Mouse (Mus musculus): ENCODE measurements around the gene Nfatc3. TPM values are rescaled to one million over a fixed set of nuclear protein-coding genes. Genes with fewer than 3 reads are reported as not detected.

Nfatc3 gene
- polyA plus RNA-seq (2012), result 11.1 and 13.5 TPM in 2 replicates

GRCm38 (mm10) chr8:106058731-106059612, at the start of gene Nfatc3:
TSS of gene Nfatc3 (plus strand) at chr8:106058840.

GRCm38 (mm10) chr8:106011643-106011986, 47.0 kb upstream of the Nfatc3 start, which contains the start of gene Ddx28:
TSS of gene Ddx28 (minus strand) at chr8:106011882.

DNA sequence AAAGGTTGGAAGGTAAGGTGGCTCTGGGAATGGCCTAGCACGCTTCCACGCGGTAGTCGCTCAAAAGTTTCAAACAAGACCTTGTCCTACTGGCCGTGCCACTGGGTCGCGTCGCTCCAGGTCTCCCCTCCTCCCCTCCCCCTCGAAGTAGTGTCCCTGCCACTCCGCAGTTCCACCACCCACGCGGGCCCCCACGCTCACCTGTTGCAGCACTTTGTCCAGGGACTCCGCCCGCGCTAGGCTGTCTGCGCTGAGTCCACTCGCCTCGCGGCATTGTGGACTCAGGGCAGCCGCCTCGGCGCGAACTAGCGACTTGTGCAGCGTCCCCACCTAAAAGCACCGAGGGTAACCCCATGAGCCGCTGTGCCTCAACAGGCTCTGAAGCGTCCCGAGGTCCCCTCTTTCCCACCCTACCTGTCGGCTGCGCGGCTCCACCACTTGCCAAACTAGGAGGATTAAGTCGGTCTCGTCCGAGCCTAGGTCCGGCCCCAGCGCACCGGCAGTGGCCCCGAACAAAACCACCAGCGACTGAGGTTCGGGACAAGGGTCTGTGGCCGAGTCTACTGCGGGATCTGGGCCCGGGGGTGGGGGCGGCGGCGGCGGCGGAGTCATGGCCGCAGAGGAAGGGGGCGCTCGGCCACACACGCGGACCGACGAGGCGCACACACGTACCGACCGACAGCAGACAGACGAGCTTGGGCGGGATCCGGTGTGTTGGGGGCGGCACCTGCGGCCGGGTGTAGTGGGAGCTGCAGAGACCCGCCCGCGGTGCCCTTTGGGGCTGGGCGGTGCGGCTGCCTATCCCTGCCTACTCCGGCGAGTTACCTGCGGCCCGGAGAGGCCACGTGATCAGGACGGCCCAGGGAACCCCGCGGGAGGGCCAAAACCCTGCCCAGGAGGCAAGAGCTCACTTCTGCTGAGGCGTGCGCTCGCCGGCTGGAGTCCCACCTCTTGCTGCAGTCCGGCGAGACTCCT, 77.8 kb downstream of the Nfatc3 start, which contains the start of gene Esrp2:
Esrp2 (minus strand) TSS at position 819 of the 975 bp plus-strand sequence.

GRCm38 (mm10) chr8:106149801-106150652, 91.4 kb downstream of the Nfatc3 start, which contains the start of gene Pla2g15:
TSS of gene Pla2g15 (plus strand) at chr8:106150399.

DNA sequence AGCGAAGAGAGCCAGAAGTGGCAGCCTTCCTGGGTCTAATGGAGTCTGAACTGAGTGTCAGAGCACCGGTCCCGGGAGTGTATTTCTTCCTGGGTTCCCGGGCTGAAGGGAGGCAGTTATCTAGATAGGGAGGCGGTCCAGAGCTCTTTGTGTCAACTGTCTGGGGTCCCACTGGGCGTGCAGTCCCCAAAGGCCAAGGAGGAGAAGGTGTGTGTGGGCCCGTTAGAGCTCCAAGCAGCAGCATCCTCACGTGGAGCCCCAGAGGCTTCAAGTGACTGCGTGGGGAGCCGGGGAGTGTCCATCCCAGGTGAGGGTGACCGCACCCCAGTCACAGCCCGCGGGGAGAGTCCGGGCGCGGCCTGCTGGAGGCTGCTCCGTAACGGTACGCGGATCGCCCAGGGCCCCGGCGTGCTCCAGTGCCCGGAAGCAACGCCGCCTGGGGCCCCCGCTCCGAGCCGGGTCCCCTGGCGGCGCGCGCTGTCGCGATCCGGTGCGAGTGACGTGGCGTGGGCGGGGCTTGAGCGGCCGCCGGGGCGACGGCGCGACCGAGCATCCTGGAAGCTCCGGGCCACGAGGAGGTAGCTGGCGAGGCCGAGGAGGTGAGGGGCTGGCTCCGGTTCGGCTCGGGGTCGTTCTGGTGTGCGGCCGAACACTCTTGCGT, 109.8 kb downstream of the Nfatc3 start, which contains the start of gene Slc7a6:
Slc7a6 (plus strand) TSS at position 502 of the 661 bp plus-strand sequence.

Other genes starting within 250 kb of the Nfatc3 start
- gene Ranbp10, start 231.5 kb upstream of the Nfatc3 start, polyA plus RNA-seq (2012), result 18.8 and 21.4 TPM in 2 replicates
- not detected in 2 replicates for gene Tsnaxip1, start 231.1 kb upstream of the Nfatc3 start, polyA plus RNA-seq (2012)
- 19.2 and 20.7 TPM in 2 replicates for gene Cenpt, start 205.6 kb upstream of the Nfatc3 start, polyA plus RNA-seq (2012)
- 26.9 and 29.1 TPM in 2 replicates for gene Thap11, start 203.7 kb upstream of the Nfatc3 start, polyA plus RNA-seq (2012)
- gene Nutf2, start 198.3 kb upstream of the Nfatc3 start, polyA plus RNA-seq (2012), result 152 and 172 TPM in 2 replicates
- 20.8 and 31.4 TPM in 2 replicates for gene Edc4, start 178.0 kb upstream of the Nfatc3 start, polyA plus RNA-seq (2012)
- 1.1 and 2.7 TPM in 2 replicates for gene Nrn1l, start 165.3 kb upstream of the Nfatc3 start, polyA plus RNA-seq (2012)
- 11.2 and 12.3 TPM in 2 replicates for gene Pskh1, start 158.4 kb upstream of the Nfatc3 start, polyA plus RNA-seq (2012)
- gene Ctrl, start 125.0 kb upstream of the Nfatc3 start, polyA plus RNA-seq (2012), result 0.23 and 0.56 TPM in 2 replicates
- gene Psmb10, start 120.4 kb upstream of the Nfatc3 start, polyA plus RNA-seq (2012), result 590 and 652 TPM in 2 replicates
- gene Lcat, start 115.5 kb upstream of the Nfatc3 start, polyA plus RNA-seq (2012), result 0.78 and 0.79 TPM in 2 replicates
- 10.0 and 12.7 TPM in 2 replicates for gene Slc12a4, start 92.7 kb upstream of the Nfatc3 start, polyA plus RNA-seq (2012)
- not detected in 2 replicates for gene Dpep3, start 79.4 kb upstream of the Nfatc3 start, polyA plus RNA-seq (2012)
- gene Dus2, start 67.5 kb upstream of the Nfatc3 start, polyA plus RNA-seq (2012), result 3.3 and 4.1 TPM in 2 replicates
- not detected in 2 replicates for gene Dpep2nb, start 52.9 kb upstream of the Nfatc3 start, polyA plus RNA-seq (2012)
- gene Ddx28, start 47.0 kb upstream of the Nfatc3 start, polyA plus RNA-seq (2012), result 25.8 and 27.4 TPM in 2 replicates
- 0.71 and 3.2 TPM in 2 replicates for gene Esrp2, start 78.1 kb downstream of the Nfatc3 start, polyA plus RNA-seq (2012)
- 11.0 and 14.7 TPM in 2 replicates for gene Pla2g15, start 91.6 kb downstream of the Nfatc3 start, polyA plus RNA-seq (2012)
- 11.6 and 15.8 TPM in 2 replicates for gene Slc7a6, start 110.0 kb downstream of the Nfatc3 start, polyA plus RNA-seq (2012)
- gene Slc7a6os, start 152.1 kb downstream of the Nfatc3 start, polyA plus RNA-seq (2012), result 29.0 and 42.4 TPM in 2 replicates
- gene Prmt7, start 152.1 kb downstream of the Nfatc3 start, polyA plus RNA-seq (2012), result 26.8 and 28.8 TPM in 2 replicates